Mouse (Mus musculus) hindbrain, embryonic 13.5 days (tissue): ENCODE data around the gene 1700021F05Rik. TPM values are rescaled to one million over a fixed set of nuclear protein-coding genes. Genes with fewer than 3 reads are reported as not detected.
A peak's percentile ranks its signal among the peaks of the same experiment; 100 is the strongest.
"Not testable (repeated sequence)": the region's sequence is repeated elsewhere in the genome, so short reads cannot be mapped to it uniquely, and the experiment has no call there.

Experiments used
- ATAC-seq: fragments of 200-750 bp; cut with Nextera tagmentation; 2 replicates; pipeline ENCODE4 v1.8.0; 2017; ENCODE audit warnings: moderate TSS enrichment; ENCODE audit not compliant: low FRiP score
- H3K27ac ChIP-seq: fragments of 300-500 bp; sonication (generic); 2 replicates; pipeline ENCODE4 v1.5.1; 2015; ENCODE audit warnings: inconsistent platforms, mild to moderate bottlenecking, moderate library complexity
- H3K27me3 ChIP-seq: fragments of 300-500 bp; sonication (generic); 2 replicates; pipeline ENCODE4 v1.6.1; 2015; ENCODE audit warnings: mild to moderate bottlenecking, inconsistent platforms
- H3K36me3 ChIP-seq: fragments of 300-500 bp; sonication (generic); 2 replicates; pipeline ENCODE4 v1.6.1; 2015; ENCODE audit warnings: mild to moderate bottlenecking, inconsistent platforms
- H3K4me1 ChIP-seq: fragments of 300-500 bp; sonication (generic); replicated peaks from 2 replicates; pipeline ENCODE4 v1.6.1; 2015; ENCODE audit warnings: inconsistent platforms
- H3K4me2 ChIP-seq: fragments of 300-500 bp; sonication (generic); 2 replicates; pipeline ENCODE4 v1.6.1; 2015; ENCODE audit warnings: inconsistent platforms, mild to moderate bottlenecking, moderate library complexity
- H3K4me3 ChIP-seq: fragments of 300-500 bp; sonication (generic); 2 replicates; pipeline ENCODE4 v1.5.1; 2015; ENCODE audit warnings: mild to moderate bottlenecking, inconsistent platforms
- H3K9ac ChIP-seq: fragments of 300-500 bp; sonication (generic); 2 replicates; pipeline ENCODE4 v1.6.1; 2015; ENCODE audit warnings: mild to moderate bottlenecking, inconsistent platforms
- H3K9me3 ChIP-seq: fragments of 300-500 bp; sonication (generic); 2 replicates; pipeline ENCODE4 v1.6.1; 2016; ENCODE audit warnings: inconsistent platforms
- WGBS: fragments of 180-500 bp; shearing (Covaris S2); methylation state at CpG from one replicate; pipeline ENCODE4 v1.1.7; 2015; 5-methylcytosine and 5-hydroxymethylcytosine counted together
- polyA plus RNA-seq: library from polyadenylated mRNA; unstranded; fragments of >200 nt; fragmentation: Nextera tagmentation; extraction: Ambion mirVana; gene quantifications from 2 replicates; pipeline ENCODE4 v1.2.1, GENCODE M21; 2015

The 1700021F05Rik gene
- polyA plus RNA-seq, 1 experiment from 2014 or later = 69.7 TPM

DNA sequence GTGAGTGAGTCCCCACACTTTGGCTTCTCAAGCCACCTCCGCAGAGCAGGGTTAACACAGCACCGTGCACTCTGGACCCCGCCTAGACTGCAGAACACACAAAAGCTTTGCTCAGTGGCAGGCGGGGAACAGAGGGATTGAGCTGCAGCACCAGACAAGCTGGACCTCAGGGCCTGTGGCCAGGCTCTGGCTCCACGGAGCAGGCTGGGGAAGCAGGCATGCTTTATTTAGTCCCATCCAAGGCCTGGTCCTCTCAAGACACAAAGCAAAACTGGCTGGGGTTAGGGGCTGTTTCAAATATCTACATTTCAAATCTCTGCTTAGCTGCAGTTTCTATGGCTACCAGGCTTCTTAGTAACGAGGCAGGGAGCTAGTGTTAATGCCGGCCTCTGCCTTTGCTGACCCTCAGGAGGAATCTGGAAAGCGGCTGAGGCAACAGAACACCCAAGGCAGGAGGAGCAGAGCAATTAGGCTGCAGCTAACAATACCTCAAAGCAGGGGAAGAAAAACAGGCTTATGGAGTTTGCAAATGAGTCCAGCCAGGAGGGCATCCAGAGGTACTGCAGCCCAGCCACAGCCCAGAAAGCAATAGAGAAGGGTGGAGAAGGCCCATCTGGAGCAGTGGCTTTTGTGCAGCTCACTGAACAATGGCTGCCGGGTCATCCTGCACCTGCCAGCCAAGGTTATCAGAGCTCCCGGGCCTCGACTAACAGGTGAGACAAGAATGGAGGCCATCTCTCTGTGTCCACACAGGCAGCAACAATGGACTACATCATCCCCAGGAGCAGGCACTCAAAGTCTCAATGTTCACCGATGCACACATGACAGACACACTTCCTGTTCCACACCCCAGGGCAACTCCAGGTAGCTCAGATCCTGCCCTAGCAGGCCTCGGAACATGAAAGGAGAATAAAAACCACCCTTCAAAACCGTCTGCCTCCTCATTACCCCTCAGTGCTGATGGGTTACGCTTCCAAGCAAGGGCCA, 13.2 kb downstream of the 1700021F05Rik start:
- 33% methylated on average over 15 of the region's 15 CpGs for WGBS
- Histone ChIP-seq H3K36me3 (peaks cover 63% of the 10 kb centered on the region), H3K9me3 (no peaks in the 10 kb centered on the region)

DNA sequence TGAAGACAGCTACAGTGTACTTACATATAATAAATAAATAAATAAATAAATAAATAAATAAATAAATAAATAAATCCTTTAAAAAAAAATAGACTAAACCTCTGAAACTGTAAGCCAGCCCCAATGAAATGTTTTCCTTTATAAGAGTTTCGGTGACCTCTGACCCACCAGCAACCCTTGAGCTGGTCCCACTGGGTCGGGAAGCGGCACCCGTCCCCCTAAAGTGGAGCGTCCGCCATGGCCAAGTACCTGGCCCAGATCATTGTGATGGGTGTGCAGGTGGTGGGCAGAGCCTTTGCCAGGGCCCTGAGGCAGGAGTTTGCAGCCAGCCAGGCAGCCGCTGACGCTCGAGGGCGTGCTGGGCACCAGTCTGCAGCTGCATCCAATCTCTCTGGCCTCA, 16.9 kb downstream of the 1700021F05Rik start, which contains the start of gene Gm9803:
Gene Gm9803 (plus strand): TSS at position 154 of the 400 bp plus-strand sequence.
- WGBS = 97% methylated on average over 10 of the region's 10 CpGs
- not testable (repeated sequence) for H3K27me3 ChIP-seq, H3K9me3 ChIP-seq, H3K27ac ChIP-seq, H3K9ac ChIP-seq, H3K4me2 ChIP-seq, H3K4me3 ChIP-seq, ATAC-seq
- H3K36me3 ChIP-seq = peaks cover 29% of the 10 kb centered on the region
- peaks cover 20% of the 10 kb centered on the region for H3K4me1 ChIP-seq

More for the DNA sequence above, 13.2 kb downstream of the 1700021F05Rik start:
- Histone ChIP-seq H3K4me2 (no peak overlapping the region), H3K9ac (peak overlapping the region; percentile 57), H3K27me3 (no peaks in the 10 kb centered on the region), H3K27ac (peak overlapping the region; percentile 80), H3K4me1 (peaks cover 20% of the 10 kb centered on the region), H3K4me3 (no peak overlapping the region)
- peak; percentile 68 for ATAC-seq

- Histone ChIP-seq H3K4me3 (no peak overlapping the region), H3K27ac (no peak overlapping the region), H3K36me3 (peaks cover 4% of the 10 kb centered on the region), H3K27me3 (no peaks in the 10 kb centered on the region), H3K4me2 (no peak overlapping the region), H3K9ac (no peak overlapping the region), H3K9me3 (no peaks in the 10 kb centered on the region), H3K4me1 (peaks cover 4% of the 10 kb centered on the region; the same call in 1 of the 2 replicates)
- no peak for ATAC-seq
- WGBS = 100% methylated on average over 2 of the region's 2 CpGs
Measured at GRCm38 (mm10) chr10:43519977-43520376, 20.8 kb downstream of the 1700021F05Rik start.

DNA sequence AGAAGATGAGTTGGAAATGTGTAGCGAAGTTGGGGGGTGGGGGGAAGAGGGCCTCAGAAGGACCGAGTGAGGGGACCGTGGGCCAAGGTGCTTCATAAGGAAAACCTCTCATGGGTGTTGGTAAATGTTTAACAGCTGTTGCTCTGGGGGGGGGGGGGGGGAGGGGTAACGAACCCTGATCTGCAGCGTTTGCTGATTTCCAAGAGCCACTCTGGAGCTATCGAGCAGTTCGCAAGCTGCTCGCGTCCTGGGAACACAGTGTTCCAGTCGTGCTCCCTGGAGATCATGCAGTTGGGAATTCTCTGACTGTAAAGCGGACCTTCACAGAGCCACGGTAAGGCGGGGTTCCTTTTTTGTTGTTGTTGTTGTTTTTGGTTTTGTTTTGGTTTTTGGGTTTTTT, 22.4 kb downstream of the 1700021F05Rik start:
- H3K9me3 ChIP-seq = no peaks in the 10 kb centered on the region
- H3K4me1 ChIP-seq = peaks cover 4% of the 10 kb centered on the region; the same call in 1 of the 2 replicates
- 78% methylated on average over 11 of the region's 13 CpGs for WGBS
- H3K9ac ChIP-seq = no peak overlapping the region
- no peak overlapping the region for H3K4me2 ChIP-seq
- no peaks in the 10 kb centered on the region for H3K27me3 ChIP-seq
- no peak overlapping the region for H3K4me3 ChIP-seq
- H3K36me3 ChIP-seq = peaks cover 7% of the 10 kb centered on the region
- no peak for ATAC-seq
- H3K27ac ChIP-seq = no peak overlapping the region

DNA sequence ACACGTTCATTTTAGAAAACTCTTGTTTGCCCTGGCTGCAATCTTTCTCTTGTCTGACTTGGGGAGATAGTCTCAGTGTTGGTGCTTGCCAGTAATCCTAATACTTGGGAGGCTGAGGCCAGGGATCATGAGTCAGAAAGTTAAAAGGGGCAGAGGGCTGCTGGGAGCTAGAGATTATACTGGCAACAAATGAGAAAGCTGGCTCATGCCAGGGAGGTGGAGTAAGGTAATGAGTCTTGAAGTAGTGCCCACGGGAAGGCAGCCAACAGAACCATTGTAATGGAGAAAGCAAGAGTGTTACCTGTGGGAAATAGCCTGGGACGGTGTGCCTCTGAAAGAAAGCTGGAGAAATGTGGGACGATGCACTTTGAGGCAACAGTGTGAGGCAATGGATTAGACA, 23.0 kb downstream of the 1700021F05Rik start:
- no peak for ATAC-seq
- H3K9me3 ChIP-seq = no peaks in the 10 kb centered on the region
- no peak overlapping the region for H3K4me3 ChIP-seq
- 62% methylated on average over 4 of the region's 4 CpGs for WGBS
- H3K27me3 ChIP-seq = no peaks in the 10 kb centered on the region
- H3K4me2 ChIP-seq = no peak overlapping the region
- peaks cover 12% of the 10 kb centered on the region for H3K36me3 ChIP-seq
- no peak overlapping the region for H3K27ac ChIP-seq
- H3K4me1 ChIP-seq = peaks cover 4% of the 10 kb centered on the region; the same call in 1 of the 2 replicates
- no peak overlapping the region for H3K9ac ChIP-seq

DNA sequence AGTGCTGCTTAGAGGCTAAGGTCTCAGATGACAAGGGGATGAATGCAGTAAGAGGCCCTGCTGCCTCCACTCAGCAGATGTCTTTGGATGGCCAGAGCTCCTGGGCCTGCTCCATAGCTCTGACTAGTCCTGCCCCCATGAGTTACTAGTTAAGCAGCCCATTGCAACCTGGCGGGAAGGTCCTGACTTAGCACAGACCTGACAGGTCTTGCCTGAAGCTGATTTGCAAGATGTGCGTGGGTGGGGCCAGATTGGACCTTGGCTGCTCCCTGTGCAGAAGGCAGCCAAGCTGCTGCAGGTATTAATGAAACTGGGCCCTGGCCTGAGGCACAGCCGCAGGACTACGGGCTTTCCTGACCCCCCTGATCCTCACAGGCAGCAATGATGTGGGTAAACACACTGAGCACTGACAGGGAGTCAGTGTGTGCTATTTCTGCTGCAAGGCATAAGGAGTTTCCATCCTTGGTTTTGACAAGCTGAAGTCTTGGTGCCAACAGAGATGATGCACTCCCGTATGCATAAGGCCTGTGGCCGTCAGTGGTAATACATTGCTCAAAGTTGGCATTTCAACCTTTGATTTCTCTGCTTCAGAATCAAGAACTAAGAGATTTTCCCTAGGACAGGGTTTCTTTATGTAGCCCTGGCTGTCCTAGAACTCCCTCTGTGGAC, 23.7 kb downstream of the 1700021F05Rik start:
- Histone ChIP-seq H3K4me3 (no peak overlapping the region), H3K4me2 (no peak overlapping the region), H3K27ac (no peak overlapping the region), H3K27me3 (no peaks in the 10 kb centered on the region), H3K4me1 (peaks cover 4% of the 10 kb centered on the region; the same call in 1 of the 2 replicates), H3K36me3 (peaks cover 16% of the 10 kb centered on the region), H3K9ac (no peak overlapping the region), H3K9me3 (no peaks in the 10 kb centered on the region)
- 84% methylated on average over 6 of the region's 6 CpGs for WGBS
- no peak for ATAC-seq

DNA sequence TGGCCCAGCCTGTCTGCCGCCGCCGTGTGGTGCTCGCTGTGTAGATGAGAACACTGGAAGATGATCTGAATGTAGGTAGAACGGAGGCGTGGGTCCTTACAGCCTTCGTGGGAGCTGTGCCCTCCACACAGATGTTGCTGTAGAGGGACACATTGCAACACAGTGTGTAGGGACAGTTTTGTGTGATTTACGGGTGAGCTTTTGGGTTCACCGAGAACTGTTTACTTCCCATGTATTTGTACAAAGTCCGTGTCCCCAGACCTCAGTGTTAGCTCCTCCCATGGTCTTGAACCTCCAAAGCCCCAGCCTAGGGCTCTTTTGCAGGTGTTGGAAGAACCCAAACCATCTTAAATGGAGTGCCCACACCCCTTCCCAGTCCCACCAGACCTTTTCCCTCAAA, 27.8 kb downstream of the 1700021F05Rik start:
- Histone ChIP-seq H3K9me3 (no peaks in the 10 kb centered on the region), H3K27ac (no peak overlapping the region), H3K4me3 (no peak overlapping the region), H3K36me3 (peaks cover 47% of the 10 kb centered on the region), H3K4me1 (peaks cover 4% of the 10 kb centered on the region; the same call in 1 of the 2 replicates), H3K9ac (no peak overlapping the region), H3K27me3 (no peaks in the 10 kb centered on the region), H3K4me2 (no peak overlapping the region)
- WGBS = 98% methylated on average over 10 of the region's 10 CpGs
- no peak for ATAC-seq

DNA sequence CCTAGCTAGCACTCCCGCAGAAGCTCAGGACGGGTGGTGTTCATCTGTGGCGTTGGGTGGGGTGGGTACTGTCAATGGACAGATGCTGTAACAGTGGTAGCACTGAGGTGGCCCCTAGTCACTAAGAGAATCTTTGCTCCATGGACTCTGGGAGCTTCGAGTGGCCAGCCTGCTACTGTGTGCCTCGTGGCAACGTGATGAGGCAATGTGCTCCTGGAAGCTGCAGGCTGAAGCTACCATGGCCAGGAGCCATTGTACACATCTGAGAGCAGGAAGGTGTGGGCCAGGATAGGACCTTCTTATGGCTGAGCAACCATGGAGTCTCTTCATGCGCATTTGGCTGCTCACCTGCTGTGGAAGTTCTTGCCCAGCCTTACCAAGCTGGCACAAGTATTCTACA, 31.6 kb downstream of the 1700021F05Rik start:
- no peaks in the 10 kb centered on the region for H3K4me1 ChIP-seq
- H3K4me2 ChIP-seq = no peak overlapping the region
- H3K36me3 ChIP-seq = peaks cover 56% of the 10 kb centered on the region
- H3K4me3 ChIP-seq = no peak overlapping the region
- ATAC-seq = no peak
- H3K27me3 ChIP-seq = no peaks in the 10 kb centered on the region
- no peaks in the 10 kb centered on the region for H3K9me3 ChIP-seq
- H3K27ac ChIP-seq = no peak overlapping the region
- 99% methylated on average over 7 of the region's 7 CpGs for WGBS
- H3K9ac ChIP-seq = no peak overlapping the region

GRCm38 (mm10) chr10:43507051-43507450, 33.7 kb downstream of the 1700021F05Rik start:
- Histone ChIP-seq H3K27me3 (no peaks in the 10 kb centered on the region), H3K4me3 (no peak overlapping the region), H3K9ac (no peak overlapping the region), H3K36me3 (peaks cover 49% of the 10 kb centered on the region), H3K27ac (no peak overlapping the region), H3K9me3 (no peaks in the 10 kb centered on the region), H3K4me2 (no peak overlapping the region), H3K4me1 (no peaks in the 10 kb centered on the region)
- ATAC-seq = no peak
- 81% methylated on average over 4 of the region's 4 CpGs for WGBS

GRCm38 (mm10) chr10:43504291-43504690, 36.5 kb downstream of the 1700021F05Rik start:
- H3K27ac ChIP-seq = no peak overlapping the region
- H3K36me3 ChIP-seq = peaks cover 41% of the 10 kb centered on the region
- no peaks in the 10 kb centered on the region for H3K27me3 ChIP-seq
- H3K4me2 ChIP-seq = no peak overlapping the region
- H3K9ac ChIP-seq = no peak overlapping the region
- no peak for ATAC-seq
- H3K4me1 ChIP-seq = no peaks in the 10 kb centered on the region
- H3K4me3 ChIP-seq = no peak overlapping the region
- H3K9me3 ChIP-seq = no peaks in the 10 kb centered on the region
- WGBS = 73% methylated on average over 1 of the region's 1 CpGs

GRCm38 (mm10) chr10:43502599-43502998, 38.2 kb downstream of the 1700021F05Rik start:
- Histone ChIP-seq H3K4me1 (no peaks in the 10 kb centered on the region), H3K9ac (no peak overlapping the region), H3K4me2 (no peak overlapping the region), H3K27me3 (no peaks in the 10 kb centered on the region), H3K27ac (0 out of 2 replicates have a peak overlapping the region, but pooled peaks have one; percentile 30), H3K4me3 (no peak overlapping the region), H3K9me3 (no peaks in the 10 kb centered on the region), H3K36me3 (peaks cover 51% of the 10 kb centered on the region)
- ATAC-seq = 0 out of 2 replicates have a peak, but pooled peaks have one; percentile 37
- WGBS = 91% methylated on average over 4 of the region's 4 CpGs

DNA sequence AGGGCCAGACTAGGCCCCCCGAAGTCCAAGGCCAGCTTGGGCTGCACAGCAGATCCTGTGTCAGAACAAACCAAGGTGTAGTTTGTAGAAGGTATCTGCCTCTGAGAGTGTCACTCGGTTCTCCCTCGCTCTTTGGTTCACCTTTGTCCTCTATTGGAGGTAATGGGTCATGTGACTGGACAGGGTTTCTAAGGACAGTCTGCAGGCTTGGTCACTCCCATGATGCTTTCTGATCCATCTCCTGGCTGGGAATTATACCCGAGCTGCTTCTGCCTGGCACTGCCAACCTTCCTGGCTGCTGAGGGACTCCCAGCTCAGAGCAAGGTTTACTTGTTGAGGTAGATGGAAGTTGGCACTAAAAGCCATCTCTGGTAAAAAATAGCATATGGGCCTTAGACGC, 49.9 kb downstream of the 1700021F05Rik start:
- H3K9ac ChIP-seq = no peak overlapping the region
- H3K4me1 ChIP-seq = 0 out of 2 replicates have a peak, but pooled peaks cover 12% of the 10 kb centered on the region
- H3K9me3 ChIP-seq = no peaks in the 10 kb centered on the region
- H3K4me3 ChIP-seq = no peak overlapping the region
- H3K27me3 ChIP-seq = no peaks in the 10 kb centered on the region
- peaks cover 19% of the 10 kb centered on the region for H3K36me3 ChIP-seq
- WGBS = 85% methylated on average over 5 of the region's 5 CpGs
- ATAC-seq = no peak
- no peak overlapping the region for H3K27ac ChIP-seq
- no peak overlapping the region for H3K4me2 ChIP-seq
